Mouse (Mus musculus) cerebellum, postnatal 10 days (tissue): ENCODE measurements at regions not wholly inside any gene's neighbourhood (a gene's known extent, or its start where the extent isn't known, plus 50 kb on each side); places are given as distances from the start of the nearest gene placed in this dataset.

Experiments
- DNase-seq, 2 experiments: peaks; one replicate each; pipeline ENCODE4 v3.0.0; 2021; ENCODE audit warnings: mixed read lengths in 2 of 2

DNA sequence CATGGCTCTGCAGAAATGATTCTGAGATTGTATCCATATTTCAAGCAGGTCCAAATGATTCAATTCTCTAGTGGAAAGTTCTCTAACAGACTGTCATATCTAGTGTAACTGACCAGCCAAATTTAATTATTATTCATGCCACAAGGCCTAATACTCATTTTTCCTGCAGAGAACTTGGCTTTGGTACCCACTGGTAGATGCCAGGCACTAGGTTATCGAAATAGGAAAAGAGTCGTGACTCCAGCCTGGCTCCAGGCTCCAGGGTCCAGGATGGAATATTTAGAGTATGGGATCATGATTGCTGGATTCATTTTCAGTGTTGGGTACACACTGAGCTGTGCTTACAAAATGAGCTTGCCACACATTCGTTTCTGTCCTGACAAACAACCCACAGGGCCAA lies 452.4 kb upstream of the Got2 start:
- peak; percentile 78 to 84 for DNase-seq

- peak; percentile 21 to 30 for DNase-seq
Observed at GRCm38 (mm10) chr8:96318367-96318766, 430.0 kb upstream of the Got2 start.

- DNase-seq, result peak; percentile 20 to 25
Observed at GRCm38 (mm10) chr8:96308989-96309718, 420.8 kb upstream of the Got2 start.

- DNase-seq, result no peak
Observed at GRCm38 (mm10) chr8:96296643-96297042, 408.3 kb upstream of the Got2 start.

- no peak for DNase-seq
Observed at GRCm38 (mm10) chr8:96290740-96291139, 402.4 kb upstream of the Got2 start.

DNA sequence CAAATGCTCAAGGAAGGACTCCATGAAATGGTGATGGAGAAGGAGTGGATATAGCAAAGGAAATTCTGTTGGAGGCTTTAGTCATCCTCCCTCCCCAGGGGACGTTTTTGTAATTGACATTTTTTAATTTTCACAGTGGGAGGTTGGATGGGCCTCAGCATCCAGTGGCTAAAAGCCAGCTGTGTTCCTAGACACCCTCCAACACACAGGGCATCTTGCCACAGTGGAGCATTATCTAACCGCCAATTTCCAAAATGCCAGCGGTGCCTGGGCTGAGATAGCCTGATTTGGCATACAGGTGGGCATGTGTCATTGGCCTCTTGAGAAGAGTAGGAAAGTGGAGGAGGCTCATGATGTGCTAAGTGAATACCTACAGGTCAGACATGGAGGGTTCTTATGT lies 401.2 kb upstream of the Got2 start:
- DNase-seq, result peak; percentile 64 to 68

GRCm38 (mm10) chr8:96288525-96288924 lies 400.2 kb upstream of the Got2 start:
- DNase-seq, result peak in 1 of 2 experiments; percentile 5

DNA sequence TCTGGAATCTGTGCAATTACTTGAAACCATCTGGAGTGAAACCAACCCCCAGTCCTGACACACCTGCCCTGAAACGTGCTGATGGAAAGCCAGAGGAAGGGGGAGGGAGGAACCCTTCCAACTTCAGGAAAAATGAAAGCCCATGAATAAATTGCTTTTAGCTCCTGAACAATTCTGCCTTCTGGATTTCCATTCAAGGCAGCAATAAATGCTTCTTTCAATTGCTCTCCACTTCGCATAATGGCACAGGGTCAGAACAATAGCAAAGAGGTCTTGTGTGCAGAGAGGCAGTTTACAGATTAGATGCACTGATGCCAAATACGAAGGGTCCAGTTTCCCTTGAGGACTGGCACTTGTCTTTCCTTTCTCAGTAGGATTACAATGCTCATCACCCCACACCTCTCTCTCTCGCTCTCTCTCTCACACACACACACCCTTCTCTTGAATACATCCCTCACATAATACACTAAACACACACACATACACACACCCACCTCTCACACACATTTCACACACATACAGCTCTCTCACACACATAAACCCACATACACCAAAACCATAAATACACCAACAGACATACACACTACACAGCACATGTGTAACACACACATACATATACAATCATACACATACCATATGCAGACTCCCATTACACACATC lies 389.3 kb upstream of the Got2 start:
- DNase-seq, result no peak

GRCm38 (mm10) chr8:96277058-96277457 lies 388.7 kb upstream of the Got2 start:
- peak in 1 of 2 experiments; percentile 5 for DNase-seq

- DNase-seq, result no peak
Observed at GRCm38 (mm10) chr8:96256294-96256693, 367.9 kb upstream of the Got2 start.

DNA sequence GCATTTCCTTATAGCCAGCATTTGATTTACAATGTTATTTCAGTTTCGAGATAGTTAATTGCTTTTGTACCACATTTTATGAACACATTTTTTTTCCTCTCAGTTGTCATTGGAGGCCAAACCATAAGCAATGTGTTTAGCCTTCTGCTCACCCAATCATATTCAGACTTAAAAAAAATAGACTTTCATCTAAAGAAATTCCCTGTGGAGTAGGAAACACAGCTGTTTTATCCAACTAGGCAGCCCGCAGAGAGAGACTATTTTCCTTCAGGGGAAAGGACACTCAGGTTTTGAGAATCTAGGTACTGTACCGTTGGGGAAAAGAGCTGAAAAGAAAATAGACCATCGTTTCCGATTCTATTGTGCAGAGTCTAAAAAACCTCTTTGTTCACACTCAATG lies 367.5 kb upstream of the Got2 start:
- no peak for DNase-seq

- DNase-seq, result peak; percentile 59 to 66
Observed at GRCm38 (mm10) chr8:96246017-96246416, 357.7 kb upstream of the Got2 start.

- peak in 1 of 2 experiments; percentile 12 for DNase-seq
Observed at GRCm38 (mm10) chr8:96244549-96245152, 356.3 kb upstream of the Got2 start.

GRCm38 (mm10) chr8:96238406-96238805 lies 350.1 kb upstream of the Got2 start:
- no peak for DNase-seq

GRCm38 (mm10) chr8:96237940-96238339 lies 349.6 kb upstream of the Got2 start:
- DNase-seq, result no peak

GRCm38 (mm10) chr8:96230412-96230811 lies 342.1 kb upstream of the Got2 start:
- peak; percentile 79 to 86 for DNase-seq
